Mouse (Mus musculus) urinary bladder, adult 18-20 months (tissue): ENCODE data around the gene Myrip.

Experiments used
- DNase-seq, 2 experiments: peaks; one replicate each; pipeline ENCODE4 v3.0.0; 2022; ENCODE audit warnings: low spot score in 2 of 2, mixed read lengths in 2 of 2

Gene Myrip

GRCm38 (mm10) chr9:120455768-120456655 is 154.7 kb downstream of the Myrip start:
- DNase-seq: no peak

DNA sequence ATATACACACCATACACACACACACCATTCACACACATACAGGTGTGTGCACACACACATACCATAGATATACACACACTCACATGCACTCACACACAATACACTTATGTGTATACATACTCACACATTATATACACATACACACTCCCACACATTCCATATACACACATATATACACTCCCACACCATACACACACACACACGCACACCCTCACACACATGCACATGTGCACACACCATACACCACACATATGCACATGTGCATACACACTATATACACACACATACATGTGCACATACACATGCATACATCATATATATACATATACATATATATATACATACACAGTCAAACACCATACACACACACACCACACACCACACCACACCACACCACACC is 169.1 kb downstream of the Myrip start:
- DNase-seq: no peak

DNA sequence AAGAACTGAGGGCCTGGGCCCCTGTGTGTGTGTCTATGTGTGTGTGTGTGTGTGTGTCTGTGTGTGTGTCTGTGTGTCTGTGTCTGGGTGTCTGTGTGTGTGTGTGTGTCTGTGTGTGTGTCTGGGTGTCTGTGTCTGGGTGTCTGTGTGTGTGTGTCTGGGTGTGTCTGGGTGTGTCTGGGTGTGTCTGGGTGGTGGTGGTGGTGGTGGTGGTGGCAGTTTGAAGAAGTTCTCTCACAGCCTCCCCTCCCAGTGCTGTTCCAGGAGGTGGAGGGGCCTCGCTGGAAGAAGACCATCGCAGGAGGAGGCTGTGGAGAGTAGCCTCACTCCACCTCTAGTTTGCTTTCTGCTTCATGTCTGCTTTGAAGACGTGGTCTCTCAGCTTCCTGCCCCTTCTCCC is 180.3 kb downstream of the Myrip start:
- DNase-seq: no peak

- DNase-seq: no peak
These were observed 181.1 kb downstream of the Myrip start for GRCm38 (mm10) chr9:120482382-120482781.

DNA sequence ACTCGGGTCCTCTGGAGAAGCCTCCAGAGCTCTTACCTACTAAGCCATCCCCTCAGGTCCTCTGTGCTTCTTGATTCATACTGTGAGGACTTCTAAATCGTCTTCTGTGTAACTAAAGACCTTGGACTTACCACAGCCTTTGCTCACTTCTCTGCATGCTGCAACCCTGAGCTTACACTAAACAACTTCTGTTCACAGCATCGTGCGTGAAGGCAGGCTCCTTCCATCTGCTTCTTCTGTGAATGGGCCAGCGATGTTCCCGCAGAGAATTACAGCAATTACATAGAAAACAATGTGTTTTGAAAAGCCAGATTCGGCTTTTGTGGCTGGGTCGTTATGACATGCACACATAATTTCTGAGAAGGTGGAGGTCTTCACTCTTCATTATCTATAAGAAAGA is 181.8 kb downstream of the Myrip start:
- DNase-seq: no peak

DNA sequence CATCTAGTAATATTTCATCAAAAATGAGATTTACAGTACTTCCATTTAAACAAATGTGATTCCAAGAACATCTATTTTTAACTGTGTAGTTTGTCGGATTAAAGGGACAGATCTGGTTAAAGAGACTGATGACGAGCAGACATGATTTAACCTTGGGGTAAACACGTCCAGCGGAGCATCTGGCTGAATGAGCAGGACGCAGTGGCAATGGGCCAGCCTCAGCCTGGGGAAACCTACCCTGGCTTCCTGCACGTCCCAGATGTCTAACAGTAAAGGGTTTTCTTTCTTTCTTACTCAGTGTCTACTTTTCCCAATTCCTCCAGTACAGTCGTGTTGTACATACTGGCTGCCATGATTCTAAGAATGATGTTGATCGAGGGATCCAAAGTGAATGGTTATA is 185.8 kb downstream of the Myrip start:
- no peak for DNase-seq

- DNase-seq: no peak
These were observed 190.2 kb downstream of the Myrip start for GRCm38 (mm10) chr9:120491509-120491908.

DNA sequence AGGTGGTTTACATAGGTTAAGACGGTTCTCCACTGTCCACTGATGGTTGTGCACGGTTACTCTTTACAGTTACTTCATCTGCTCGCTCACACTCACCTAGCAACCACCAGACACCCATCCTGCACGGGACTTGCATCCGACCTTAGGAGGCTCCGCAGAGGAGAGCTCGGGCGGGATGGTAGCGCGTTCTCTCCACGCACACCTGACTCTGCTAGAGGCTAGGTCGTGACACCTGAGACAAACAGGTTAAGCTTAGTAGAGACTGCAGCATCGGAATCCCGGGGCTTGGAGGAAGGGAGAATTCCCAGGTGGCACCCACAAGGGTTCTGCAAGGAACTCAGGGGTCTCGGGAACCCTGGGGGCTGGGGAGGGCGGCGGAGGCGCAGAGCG is 190.7 kb downstream of the Myrip start, which contains the start of gene Eif1b:
Eif1b (plus strand) TSS at position 223 of the 390 bp plus-strand sequence.
- DNase-seq: peak in 1 of 2 experiments; percentile 49

- peak; percentile 49 to 71 for DNase-seq
These were observed 191.4 kb downstream of the Myrip start for GRCm38 (mm10) chr9:120492400-120493351.

DNA sequence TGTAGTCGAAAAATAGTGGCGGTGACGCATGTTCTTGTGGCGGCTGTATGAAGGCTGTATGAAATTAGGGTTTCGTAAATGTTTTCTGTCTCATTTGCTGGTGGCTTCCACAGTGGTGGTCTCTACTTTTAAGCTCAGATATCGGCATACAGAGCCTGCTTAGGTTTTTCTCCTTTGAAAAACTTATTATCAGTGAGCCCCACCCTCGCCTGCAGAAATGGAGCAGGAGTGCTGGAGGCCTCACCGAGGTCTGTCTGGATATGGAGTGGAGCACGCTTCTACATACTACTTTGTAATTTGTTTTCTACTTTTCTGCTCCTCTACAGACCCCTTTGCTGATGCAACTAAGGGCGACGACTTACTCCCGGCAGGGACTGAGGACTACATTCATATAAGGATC is 192.5 kb downstream of the Myrip start:
- DNase-seq: no peak

DNA sequence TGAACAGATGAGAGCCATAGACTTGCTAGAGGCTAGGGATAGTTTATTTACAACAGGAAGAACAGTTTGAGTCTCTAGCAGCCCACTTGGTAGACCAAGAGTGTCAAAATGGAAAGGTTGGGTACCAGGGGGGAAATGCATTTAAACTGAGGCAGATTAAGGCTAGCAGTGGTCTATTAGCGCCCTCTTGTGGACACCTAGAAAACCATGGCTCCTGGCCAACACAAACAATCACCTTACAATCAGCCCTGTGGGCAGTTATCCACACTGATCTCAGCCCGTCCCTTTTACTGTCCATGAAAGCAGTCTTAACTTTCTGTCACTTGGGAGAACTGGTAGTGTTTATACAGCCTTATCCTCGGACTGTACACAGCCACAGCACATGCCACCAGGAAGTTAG is 195.4 kb downstream of the Myrip start:
- DNase-seq: peak; percentile 36 to 47

DNA sequence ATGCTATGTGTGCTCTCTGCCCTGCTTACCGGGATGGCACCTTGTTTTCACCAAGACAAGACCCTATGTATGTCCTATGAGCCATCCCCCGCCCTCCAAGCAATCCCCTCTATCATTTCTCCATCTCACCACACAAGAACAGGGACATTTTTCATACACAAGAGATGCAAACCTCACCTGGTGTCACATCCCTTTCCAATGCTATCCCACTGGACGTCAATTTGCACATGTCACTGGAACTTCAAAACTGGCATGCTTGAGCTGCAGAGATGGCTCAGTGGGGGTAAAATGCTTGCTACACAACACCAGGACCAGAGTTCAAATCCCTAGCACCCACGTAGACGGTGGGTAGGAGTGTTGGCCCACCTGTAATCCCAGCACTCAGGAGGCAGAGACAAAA is 196.7 kb downstream of the Myrip start:
- DNase-seq: no peak

DNA sequence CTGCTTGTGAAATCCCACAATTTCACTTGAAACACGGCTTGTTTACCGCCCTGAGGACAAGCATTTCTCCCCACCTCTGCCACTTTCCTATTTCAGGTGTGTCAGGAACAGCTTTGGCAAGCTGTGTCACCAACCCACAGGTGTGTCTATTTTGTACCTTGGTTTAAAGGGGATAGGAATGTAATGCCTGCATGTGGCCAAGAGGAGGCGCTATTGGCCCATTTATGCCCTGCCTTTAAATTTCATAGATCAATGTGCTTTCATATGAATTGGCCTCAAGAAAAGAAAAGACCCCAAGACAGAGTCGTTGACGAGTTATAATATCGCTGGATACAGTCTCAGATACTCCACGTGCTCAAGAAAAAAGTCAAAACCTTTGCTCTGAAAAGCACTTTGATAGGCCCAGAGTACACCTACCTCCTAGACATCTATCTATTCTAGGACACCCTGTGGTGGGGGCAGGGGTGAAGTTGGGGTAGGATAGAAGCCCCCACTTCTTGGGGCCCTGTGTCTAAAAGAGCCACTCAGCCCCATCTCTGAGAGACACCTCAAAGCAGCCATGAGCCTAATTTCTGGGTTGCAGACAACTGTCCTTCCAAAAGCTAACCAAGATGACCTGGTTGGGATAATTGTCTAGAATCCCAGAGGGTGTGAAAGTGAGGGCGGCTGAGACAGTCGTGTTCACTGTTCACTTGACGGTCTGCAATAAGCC is 200.0 kb downstream of the Myrip start:
- DNase-seq: no peak

DNA sequence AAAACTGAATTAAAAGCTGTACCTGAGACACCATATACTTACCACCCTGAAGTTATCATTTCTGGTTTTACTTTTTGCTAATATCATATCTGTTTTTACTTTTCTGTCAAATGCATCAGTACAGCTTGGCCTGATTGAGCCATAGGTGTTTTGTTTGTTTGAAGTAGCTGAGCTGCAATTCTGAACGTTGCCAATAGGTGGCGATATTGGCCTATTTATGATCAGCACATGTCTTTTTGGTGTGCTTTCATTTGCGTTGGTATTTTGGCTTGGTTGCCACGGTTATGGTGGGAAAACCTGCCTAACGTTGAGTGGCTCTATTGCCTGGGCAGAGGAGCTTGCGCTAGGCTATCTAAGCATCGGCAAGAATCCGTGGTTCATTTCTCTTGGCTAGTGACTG is 200.7 kb downstream of the Myrip start:
- DNase-seq: peak; percentile 26 to 53

GRCm38 (mm10) chr9:120504423-120504822 is 203.1 kb downstream of the Myrip start:
- no peak for DNase-seq

DNA sequence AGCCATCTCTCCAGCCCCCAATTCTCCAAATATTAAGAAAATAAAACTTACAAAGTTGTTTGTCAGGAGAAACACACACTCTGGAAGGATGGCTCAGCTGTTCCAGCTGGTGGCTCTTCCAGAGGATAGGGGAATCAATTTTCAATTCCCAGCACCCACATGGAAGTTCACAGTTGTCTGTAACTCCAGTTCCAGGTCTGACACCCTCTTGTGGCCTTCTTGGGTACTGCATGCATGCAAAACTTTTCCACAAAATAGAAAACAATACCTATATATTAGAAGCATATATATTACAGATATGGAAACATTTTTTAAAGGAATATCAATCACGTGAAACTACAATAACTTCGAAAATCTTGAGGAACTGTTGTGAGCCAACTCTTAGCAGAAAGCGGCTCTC is 210.5 kb downstream of the Myrip start:
- no peak for DNase-seq

- DNase-seq: no peak
These were observed 215.4 kb downstream of the Myrip start for GRCm38 (mm10) chr9:120516720-120517119.

GRCm38 (mm10) chr9:120518946-120519345 is 217.6 kb downstream of the Myrip start:
- DNase-seq: no peak

- no peak for DNase-seq
These were observed 218.3 kb downstream of the Myrip start for GRCm38 (mm10) chr9:120519469-120520125.

DNA sequence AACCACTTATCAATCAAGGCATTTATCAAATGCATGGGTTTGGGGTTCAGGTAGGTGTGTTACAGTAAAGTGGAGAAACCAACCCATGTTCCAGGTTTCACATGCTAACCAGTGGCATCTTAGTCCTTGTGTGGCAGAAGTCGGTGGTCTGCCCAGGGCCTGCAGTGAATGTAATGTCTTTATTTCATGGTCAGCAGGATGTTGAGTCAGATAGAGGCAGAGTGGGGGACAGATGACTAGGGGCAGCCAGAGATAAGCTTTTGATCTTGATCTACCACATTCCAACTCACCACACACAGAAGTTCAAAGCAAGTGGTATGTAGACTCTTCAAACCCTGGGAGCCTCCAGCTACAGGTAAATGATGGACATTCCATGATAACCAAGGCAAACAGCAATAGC is 219.8 kb downstream of the Myrip start:
- no peak for DNase-seq
